Mouse (Mus musculus): ENCODE data around the gene Acsbg1. TPM values are rescaled to one million over a fixed set of nuclear protein-coding genes. Genes with fewer than 3 reads are reported as not detected.

Gene Acsbg1
- polyA plus RNA-seq, 1 experiment from 2014 or later = 0.22 TPM

- no peak for DNase-seq (ENCODE audit: low spot score)
- Histone ChIP-seq H3K36me3 (ENCODE audit: control insufficient read depth, insufficient read depth, low read length) (no peaks in the 10 kb centered on the region), H3K27me3 (replicated peaks; ENCODE audit: control insufficient read depth, insufficient read depth, low read length) (no peaks in the 10 kb centered on the region), H3K4me1 (replicated peaks; ENCODE audit: control insufficient read depth, insufficient read depth, low read length) (no peaks in the 10 kb centered on the region; the same call in 1 of the 2 replicates), H3K27ac (ENCODE audit: low read depth) (no peak overlapping the region), H3K4me3 (ENCODE audit: low read depth, low read length) (no peak overlapping the region), H3K9ac (ENCODE audit: low read length) (no peak overlapping the region), H3K4me2 (ENCODE audit: low read length) (no peak overlapping the region), H3K9me3 (ENCODE audit: control insufficient read depth, low read length) (no peaks in the 10 kb centered on the region)
- WGBS = 84% methylated on average over 6 of the region's 6 CpGs
- ATAC-seq (replicated peaks; ENCODE audit: low FRiP score, low TSS enrichment, low read depth) = no peak
Measured at GRCm38 (mm10) chr9:54656402-54656801, 5.3 kb downstream of the Acsbg1 start.

GRCm38 (mm10) chr9:54655846-54656245, 5.8 kb downstream of the Acsbg1 start:
- 74% methylated on average over 2 of the region's 2 CpGs for WGBS

GRCm38 (mm10) chr9:54652778-54653177, 8.9 kb downstream of the Acsbg1 start:
- H3K36me3 ChIP-seq (ENCODE audit: control insufficient read depth, insufficient read depth, low read length) = no peaks in the 10 kb centered on the region
- 79% methylated on average over 2 of the region's 2 CpGs for WGBS
- ATAC-seq (replicated peaks; ENCODE audit: low FRiP score, low TSS enrichment, low read depth) (no peak), DNase-seq (ENCODE audit: low spot score) (no peak)
- no peak overlapping the region for H3K27ac ChIP-seq (ENCODE audit: low read depth)
- no peak overlapping the region for H3K4me2 ChIP-seq (ENCODE audit: low read length)
- H3K27me3 ChIP-seq (replicated peaks; ENCODE audit: control insufficient read depth, insufficient read depth, low read length) = no peaks in the 10 kb centered on the region
- H3K4me1 ChIP-seq (replicated peaks; ENCODE audit: control insufficient read depth, insufficient read depth, low read length) = no peaks in the 10 kb centered on the region
- no peaks in the 10 kb centered on the region for H3K9me3 ChIP-seq (ENCODE audit: control insufficient read depth, low read length)
- no peak overlapping the region for H3K9ac ChIP-seq (ENCODE audit: low read length)
- H3K4me3 ChIP-seq (ENCODE audit: low read depth, low read length) = no peak overlapping the region

More at GRCm38 (mm10) chr9:54655846-54656245, 5.8 kb downstream of the Acsbg1 start:
- Histone ChIP-seq H3K4me2 (ENCODE audit: low read length) (no peak overlapping the region), H3K27ac (ENCODE audit: low read depth) (no peak overlapping the region), H3K9ac (ENCODE audit: low read length) (no peak overlapping the region), H3K4me1 (replicated peaks; ENCODE audit: control insufficient read depth, insufficient read depth, low read length) (no peaks in the 10 kb centered on the region), H3K36me3 (ENCODE audit: control insufficient read depth, insufficient read depth, low read length) (no peaks in the 10 kb centered on the region), H3K27me3 (replicated peaks; ENCODE audit: control insufficient read depth, insufficient read depth, low read length) (no peaks in the 10 kb centered on the region), H3K9me3 (ENCODE audit: control insufficient read depth, low read length) (no peaks in the 10 kb centered on the region), H3K4me3 (ENCODE audit: low read depth, low read length) (no peak overlapping the region)
- DNase-seq (ENCODE audit: low spot score) (no peak), ATAC-seq (replicated peaks; ENCODE audit: low FRiP score, low TSS enrichment, low read depth) (no peak)

DNA sequence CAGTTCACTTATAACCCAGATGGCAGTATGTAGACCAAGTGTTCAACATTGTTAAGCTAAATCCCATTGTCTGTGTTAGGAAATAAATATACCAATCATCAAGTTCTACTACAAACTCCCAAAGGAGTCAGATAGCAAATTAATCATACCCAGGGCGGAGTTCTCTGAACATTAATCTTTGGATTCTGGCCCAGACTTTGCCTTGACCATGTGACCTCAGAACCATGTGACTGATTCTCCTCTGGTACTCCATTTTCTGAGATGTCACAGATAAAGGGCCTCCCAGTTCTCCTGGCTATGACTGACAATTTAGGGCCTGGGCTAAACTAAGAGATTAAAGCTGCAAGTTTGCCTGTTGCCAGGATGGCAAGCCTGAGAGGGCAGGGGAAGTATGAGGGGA, 12.3 kb downstream of the Acsbg1 start:
- Histone ChIP-seq H3K27ac (ENCODE audit: low read depth) (no peak overlapping the region), H3K9ac (ENCODE audit: low read length) (no peak overlapping the region), H3K9me3 (ENCODE audit: control insufficient read depth, low read length) (no peaks in the 10 kb centered on the region), H3K36me3 (ENCODE audit: control insufficient read depth, insufficient read depth, low read length) (no peaks in the 10 kb centered on the region), H3K27me3 (replicated peaks; ENCODE audit: control insufficient read depth, insufficient read depth, low read length) (no peaks in the 10 kb centered on the region), H3K4me1 (replicated peaks; ENCODE audit: control insufficient read depth, insufficient read depth, low read length) (no peaks in the 10 kb centered on the region), H3K4me2 (ENCODE audit: low read length) (no peak overlapping the region), H3K4me3 (ENCODE audit: low read depth, low read length) (no peak overlapping the region)
- ATAC-seq (replicated peaks; ENCODE audit: low FRiP score, low TSS enrichment, low read depth) (no peak), DNase-seq (ENCODE audit: low spot score) (no peak)
- WGBS = 93% methylated on average over 1 of the region's 1 CpGs

DNA sequence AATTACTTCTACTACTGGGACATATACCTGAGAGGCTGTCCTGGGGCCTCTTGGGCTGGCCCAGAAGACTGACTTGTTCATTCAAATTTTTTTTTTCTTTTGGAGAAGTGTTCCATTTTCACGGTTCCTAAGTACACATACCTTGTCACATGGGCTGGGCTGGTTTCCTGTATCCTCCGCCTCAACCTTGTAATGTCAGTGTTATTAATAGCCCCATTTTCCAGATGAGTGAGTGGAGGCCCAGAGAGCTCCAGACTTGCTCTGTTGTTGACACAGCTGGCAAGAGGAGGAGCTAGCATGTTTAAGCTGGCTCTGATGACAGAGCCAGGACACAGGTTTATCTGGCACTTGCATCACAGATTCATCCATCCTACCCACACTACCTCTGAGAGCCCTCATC, 14.2 kb downstream of the Acsbg1 start:
- H3K27me3 ChIP-seq (replicated peaks; ENCODE audit: control insufficient read depth, insufficient read depth, low read length) = no peaks in the 10 kb centered on the region
- H3K9ac ChIP-seq (ENCODE audit: low read length) = no peak overlapping the region
- H3K9me3 ChIP-seq (ENCODE audit: control insufficient read depth, low read length) = no peaks in the 10 kb centered on the region
- no peaks in the 10 kb centered on the region for H3K36me3 ChIP-seq (ENCODE audit: control insufficient read depth, insufficient read depth, low read length)
- no peak overlapping the region for H3K4me2 ChIP-seq (ENCODE audit: low read length)
- no peak overlapping the region for H3K27ac ChIP-seq (ENCODE audit: low read depth)
- no peaks in the 10 kb centered on the region for H3K4me1 ChIP-seq (replicated peaks; ENCODE audit: control insufficient read depth, insufficient read depth, low read length)
- DNase-seq (ENCODE audit: low spot score) = no peak
- ATAC-seq (replicated peaks; ENCODE audit: low FRiP score, low TSS enrichment, low read depth) = no peak
- no peak overlapping the region for H3K4me3 ChIP-seq (ENCODE audit: low read depth, low read length)
- WGBS = 69% methylated on average over 2 of the region's 2 CpGs

DNA sequence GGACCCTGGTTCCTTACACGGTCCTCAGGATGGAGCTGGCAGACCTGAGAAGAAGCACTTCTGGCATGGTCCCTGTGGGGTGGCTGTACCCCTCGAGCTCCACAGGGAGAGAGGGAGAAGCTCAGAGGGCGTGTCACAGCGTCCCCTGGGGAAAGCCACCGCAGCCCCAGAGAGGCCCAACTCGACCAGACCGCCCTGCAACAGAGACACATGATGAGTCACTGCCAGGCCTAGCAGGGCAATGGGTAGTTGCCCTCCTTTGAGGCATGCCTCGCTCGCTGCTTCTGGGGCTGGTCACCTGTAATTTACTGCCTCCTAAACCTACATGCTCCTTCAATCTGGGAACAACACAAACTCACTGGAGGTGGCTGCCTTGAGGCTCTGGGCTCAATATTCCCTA, 15.4 kb downstream of the Acsbg1 start:
- H3K27ac ChIP-seq (ENCODE audit: low read depth) = no peak overlapping the region
- H3K4me3 ChIP-seq (ENCODE audit: low read depth, low read length) = no peak overlapping the region
- H3K27me3 ChIP-seq (replicated peaks; ENCODE audit: control insufficient read depth, insufficient read depth, low read length) = no peaks in the 10 kb centered on the region
- WGBS = 75% methylated on average over 9 of the region's 9 CpGs
- ATAC-seq (replicated peaks; ENCODE audit: low FRiP score, low TSS enrichment, low read depth) (no peak), DNase-seq (ENCODE audit: low spot score) (no peak)
- H3K4me2 ChIP-seq (ENCODE audit: low read length) = no peak overlapping the region
- no peaks in the 10 kb centered on the region for H3K4me1 ChIP-seq (replicated peaks; ENCODE audit: control insufficient read depth, insufficient read depth, low read length)
- H3K9ac ChIP-seq (ENCODE audit: low read length) = no peak overlapping the region
- H3K9me3 ChIP-seq (ENCODE audit: control insufficient read depth, low read length) = no peaks in the 10 kb centered on the region
- no peaks in the 10 kb centered on the region for H3K36me3 ChIP-seq (ENCODE audit: control insufficient read depth, insufficient read depth, low read length)

DNA sequence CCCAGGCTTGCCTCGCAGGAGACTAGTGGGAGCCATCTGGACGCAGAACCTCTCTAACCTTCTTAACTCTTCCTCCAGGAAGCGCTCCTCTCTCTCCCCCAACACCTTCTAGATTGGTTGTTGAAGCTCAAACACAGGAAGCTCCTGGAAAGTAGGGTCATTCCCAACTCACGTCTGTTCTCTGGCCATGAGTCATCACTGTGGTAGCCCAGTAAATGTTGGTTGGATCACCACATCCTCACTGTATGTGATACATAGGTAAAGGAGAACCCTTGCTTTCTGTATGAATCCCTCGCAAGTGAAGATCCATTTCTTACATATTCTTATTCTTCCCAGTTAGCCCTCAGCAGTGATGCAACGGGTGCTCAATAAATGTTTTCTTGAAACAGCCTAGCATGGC, 16.1 kb downstream of the Acsbg1 start:
- H3K36me3 ChIP-seq (ENCODE audit: control insufficient read depth, insufficient read depth, low read length) = no peaks in the 10 kb centered on the region
- no peak overlapping the region for H3K4me2 ChIP-seq (ENCODE audit: low read length)
- no peak overlapping the region for H3K9ac ChIP-seq (ENCODE audit: low read length)
- WGBS = 80% methylated on average over 6 of the region's 6 CpGs
- H3K27ac ChIP-seq (ENCODE audit: low read depth) = no peak overlapping the region
- H3K4me3 ChIP-seq (ENCODE audit: low read depth, low read length) = no peak overlapping the region
- ATAC-seq (replicated peaks; ENCODE audit: low FRiP score, low TSS enrichment, low read depth) = no peak
- no peaks in the 10 kb centered on the region for H3K9me3 ChIP-seq (ENCODE audit: control insufficient read depth, low read length)
- no peaks in the 10 kb centered on the region for H3K4me1 ChIP-seq (replicated peaks; ENCODE audit: control insufficient read depth, insufficient read depth, low read length)
- no peaks in the 10 kb centered on the region for H3K27me3 ChIP-seq (replicated peaks; ENCODE audit: control insufficient read depth, insufficient read depth, low read length)
- DNase-seq (ENCODE audit: low spot score) = no peak

DNA sequence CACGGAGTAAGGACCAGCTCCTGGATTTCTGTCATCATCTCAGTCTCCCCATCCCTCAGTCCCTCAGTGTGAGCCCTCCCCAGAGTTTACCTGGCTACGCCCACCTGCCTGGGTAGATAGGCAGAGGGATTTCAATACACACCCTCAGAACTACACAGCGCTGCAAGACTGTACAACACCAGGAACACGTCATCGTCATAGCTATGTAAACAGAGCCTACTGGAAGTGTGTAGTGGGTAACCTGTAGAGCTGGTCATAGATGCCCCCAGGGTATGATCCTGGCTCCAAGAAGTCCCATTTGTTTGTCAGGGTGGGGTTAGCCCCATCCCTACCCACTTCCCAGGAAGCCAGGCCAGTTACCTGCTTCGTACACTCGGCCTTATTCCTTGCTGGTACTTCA, 18.5 kb downstream of the Acsbg1 start:
- DNase-seq (ENCODE audit: low spot score) = no peak
- H3K9me3 ChIP-seq (ENCODE audit: control insufficient read depth, low read length) = no peaks in the 10 kb centered on the region
- no peaks in the 10 kb centered on the region for H3K36me3 ChIP-seq (ENCODE audit: control insufficient read depth, insufficient read depth, low read length)
- no peak overlapping the region for H3K4me3 ChIP-seq (ENCODE audit: low read depth, low read length)
- H3K27ac ChIP-seq (ENCODE audit: low read depth) = no peak overlapping the region
- ATAC-seq (replicated peaks; ENCODE audit: low FRiP score, low TSS enrichment, low read depth) = no peak
- H3K4me2 ChIP-seq (ENCODE audit: low read length) = no peak overlapping the region
- no peaks in the 10 kb centered on the region for H3K27me3 ChIP-seq (replicated peaks; ENCODE audit: control insufficient read depth, insufficient read depth, low read length)
- H3K9ac ChIP-seq (ENCODE audit: low read length) = no peak overlapping the region
- H3K4me1 ChIP-seq (replicated peaks; ENCODE audit: control insufficient read depth, insufficient read depth, low read length) = no peaks in the 10 kb centered on the region
- 85% methylated on average over 7 of the region's 7 CpGs for WGBS

GRCm38 (mm10) chr9:54642556-54642955, 19.1 kb downstream of the Acsbg1 start:
- ATAC-seq (replicated peaks; ENCODE audit: low FRiP score, low TSS enrichment, low read depth) (no peak), DNase-seq (ENCODE audit: low spot score) (no peak)
- Histone ChIP-seq H3K9me3 (ENCODE audit: control insufficient read depth, low read length) (no peaks in the 10 kb centered on the region), H3K36me3 (ENCODE audit: control insufficient read depth, insufficient read depth, low read length) (no peaks in the 10 kb centered on the region), H3K9ac (ENCODE audit: low read length) (no peak overlapping the region), H3K4me1 (replicated peaks; ENCODE audit: control insufficient read depth, insufficient read depth, low read length) (no peaks in the 10 kb centered on the region), H3K27ac (ENCODE audit: low read depth) (no peak overlapping the region), H3K4me3 (ENCODE audit: low read depth, low read length) (no peak overlapping the region), H3K27me3 (replicated peaks; ENCODE audit: control insufficient read depth, insufficient read depth, low read length) (no peaks in the 10 kb centered on the region), H3K4me2 (ENCODE audit: low read length) (no peak overlapping the region)
- WGBS = 60% methylated on average over 4 of the region's 4 CpGs
